Mouse (Mus musculus) liver, embryonic 14.5 days (tissue): ENCODE measurements around the gene C1s1.
"Not testable (repeated sequence)": the region's sequence is repeated elsewhere in the genome, so short reads cannot be mapped to it uniquely, and the experiment has no call there.

Experiments used
- CTCF ChIP-seq: IDR thresholded peaks from 2 replicates; pipeline ENCODE4 v1.5.1; 2016; ENCODE audit warnings: antibody characterized with exemption, low read depth, control low read depth
- EP300 ChIP-seq: IDR thresholded peaks from 2 replicates; pipeline ENCODE4 v1.6.1; 2016; ENCODE audit warnings: antibody characterized with exemption, low read depth

DNA sequence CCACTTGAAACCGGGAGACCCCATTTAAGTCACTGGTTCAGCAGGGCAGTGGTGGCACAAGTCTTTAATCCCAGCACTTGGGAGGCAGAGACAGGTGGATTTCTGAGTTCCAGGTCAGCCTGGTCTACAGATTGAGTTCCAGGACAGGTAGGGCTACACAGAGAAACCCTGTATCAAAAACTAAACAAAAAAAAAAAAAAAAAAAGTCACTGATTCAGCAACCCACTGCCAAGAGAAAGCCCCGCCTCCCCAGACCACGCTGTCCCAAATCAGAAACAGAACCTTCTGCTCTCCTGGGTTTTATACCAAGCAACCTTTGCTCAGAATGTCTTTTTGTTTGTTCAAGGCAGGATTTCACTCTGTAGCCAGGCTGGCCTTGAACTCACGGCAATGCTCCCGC lies 33.0 kb downstream of the C1s1 start:
- TF ChIP-seq CTCF, EP300: not testable (repeated sequence)
